Mouse (Mus musculus) ES-E14 (cell line): ENCODE measurements at regions not wholly inside any gene's neighbourhood (a gene's known extent, or its start where the extent isn't known, plus 50 kb on each side); places are given as distances from the start of the nearest gene placed in this dataset.

Experiments
- DNase-seq: peaks from one replicate; pipeline ENCODE4 v3.0.0-alpha.2; 2013; ENCODE audit warnings: low read depth, low spot score
- H3K27ac ChIP-seq: 2 replicates; pipeline ENCODE4 v1.5.1; 2012; ENCODE audit warnings: low read depth, mild to moderate bottlenecking, low read length, moderate library complexity, mixed read lengths; ENCODE audit not compliant: poor library complexity, insufficient read depth, severe bottlenecking
- H3K36me3 ChIP-seq: 2 replicates; pipeline ENCODE4 v1.6.1; 2012; ENCODE audit warnings: mild to moderate bottlenecking, low read length, moderate library complexity, mixed read lengths; ENCODE audit not compliant: control insufficient read depth, poor library complexity, insufficient read depth, severe bottlenecking
- H3K4me1 ChIP-seq, 2 experiments: fragments of 150-350 bp in 1 of 2; sonication (generic) in 1 of 2; 2 replicates each; pipeline ENCODE4 v1.6.1; 2012; ENCODE audit warnings: low read length in 2 of 2, mild to moderate bottlenecking in 1 of 2, mixed read lengths in 1 of 2; ENCODE audit not compliant: control insufficient read depth in 2 of 2, insufficient read depth in 2 of 2, poor library complexity in 1 of 2
- H3K4me3 ChIP-seq, 2 experiments: fragments of 150-350 bp in 1 of 2; sonication (generic) in 1 of 2; 2 replicates each; pipeline ENCODE4 v1.5.1; 2012; ENCODE audit warnings: low read length in 2 of 2, low read depth in 1 of 2, mild to moderate bottlenecking in 1 of 2, mixed read lengths in 1 of 2; ENCODE audit not compliant: insufficient read depth in 1 of 2, poor library complexity in 1 of 2, severe bottlenecking in 1 of 2
- H3K9ac ChIP-seq: 2 replicates; pipeline ENCODE4 v1.6.1; 2012; ENCODE audit warnings: low read depth, mild to moderate bottlenecking, low read length, mixed read lengths; ENCODE audit not compliant: poor library complexity, insufficient read depth, severe bottlenecking
- H3K9me3 ChIP-seq: fragments of 150-350 bp; sonication (generic); 2 replicates; pipeline ENCODE4 v1.6.1; 2012; ENCODE audit warnings: low read depth, mild to moderate bottlenecking, low read length; ENCODE audit not compliant: control insufficient read depth, insufficient read depth
- CHD2 ChIP-seq: IDR thresholded peaks from 2 replicates; pipeline ENCODE4 v1.6.1; 2014; ENCODE audit warnings: mild to moderate bottlenecking, low read depth, low read length, inconsistent platforms
- HCFC1 ChIP-seq: IDR thresholded peaks from 2 replicates; pipeline ENCODE4 v1.6.1; 2012; ENCODE audit warnings: low read length, inconsistent platforms, borderline replicate concordance; ENCODE audit not compliant: insufficient read depth
- MAFK ChIP-seq: IDR thresholded peaks from 2 replicates; pipeline ENCODE4 v1.6.1; 2014; ENCODE audit warnings: mild to moderate bottlenecking, low read depth, low read length, inconsistent platforms; ENCODE audit not compliant: insufficient read depth
- ZC3H11A ChIP-seq: IDR thresholded peaks from 2 replicates; pipeline ENCODE4 v1.6.1; 2012; ENCODE audit warnings: low read depth, mild to moderate bottlenecking, inconsistent platforms, low read length, borderline replicate concordance
- ZNF384 ChIP-seq: IDR thresholded peaks from 2 replicates; pipeline ENCODE4 v1.6.1; 2012; ENCODE audit warnings: low read depth, low read length, inconsistent platforms
- in situ Hi-C, 2 experiments: fragments of 600-800 bp; cut with MboI; formaldehyde crosslinking; loops; one replicate each; pipeline ENCODE4 v1.15.1; 2025; ENCODE audit warnings: low sequenced_read_pairs in 2 of 2, inconsistent platforms in 1 of 2; ENCODE audit not compliant: unreplicated experiment in 2 of 2

- Histone ChIP-seq H3K4me3 (no peak overlapping the region), H3K4me1 (no peaks in the 10 kb centered on the region), H3K9ac (no peak overlapping the region), H3K9me3 (peaks cover 4% of the 10 kb centered on the region; the same call in 1 of the 2 replicates), H3K27ac (no peak overlapping the region), H3K36me3 (no peaks in the 10 kb centered on the region)
- DNase-seq, result no peak
- TF ChIP-seq MAFK (no peak), CHD2 (no peak), ZC3H11A (no peak), ZNF384 (no peak), HCFC1 (no peak)
- in situ Hi-C loops, result no loop called here
Observed at GRCm38 (mm10) chr12:65389512-65389911, 164.2 kb downstream of the Wdr20rt start.

- Histone ChIP-seq H3K9me3 (no peaks in the 10 kb centered on the region), H3K4me3 (no peak overlapping the region), H3K4me1 (no peaks in the 10 kb centered on the region), H3K36me3 (no peaks in the 10 kb centered on the region), H3K9ac (no peak overlapping the region), H3K27ac (no peak overlapping the region)
- TF ChIP-seq CHD2 (no peak), ZNF384 (no peak), ZC3H11A (no peak), MAFK (no peak), HCFC1 (no peak)
- DNase-seq, result no peak
- in situ Hi-C loops, result no loop called here
Observed at GRCm38 (mm10) chr12:65390330-65390729, 165.0 kb downstream of the Wdr20rt start.

GRCm38 (mm10) chr12:65401728-65402419 is 176.6 kb downstream of the Wdr20rt start:
- in situ Hi-C loops, result no loop called here
- peak; percentile 54 for DNase-seq
- Histone ChIP-seq H3K36me3 (no peaks in the 10 kb centered on the region), H3K9me3 (no peaks in the 10 kb centered on the region), H3K27ac (no peak overlapping the region), H3K4me1 (no peaks in the 10 kb centered on the region), H3K9ac (no peak overlapping the region), H3K4me3 (no peak overlapping the region)
- TF ChIP-seq ZNF384 (no peak), ZC3H11A (peak; percentile 76; the same call in 1 of the 2 replicates)

GRCm38 (mm10) chr12:65403124-65403523 is 177.8 kb downstream of the Wdr20rt start:
- no peak for DNase-seq
- TF ChIP-seq HCFC1 (no peak), MAFK (no peak), ZC3H11A (no peak), ZNF384 (no peak), CHD2 (no peak)
- H3K27ac ChIP-seq, result no peak overlapping the region
- H3K9me3 ChIP-seq, result no peaks in the 10 kb centered on the region
- H3K4me1 ChIP-seq, result no peaks in the 10 kb centered on the region
- in situ Hi-C loops, result no loop called here
- no peak overlapping the region for H3K9ac ChIP-seq
- H3K36me3 ChIP-seq, result no peaks in the 10 kb centered on the region
- H3K4me3 ChIP-seq, result no peak overlapping the region
